In genomic region chr17:12991635-12992358, GRCm38 (mm10) we compare ENCODE assay signal across 8 mouse cellular contexts. TPM values are rescaled to one million over a fixed set of nuclear protein-coding genes. Genes with fewer than 3 reads are reported as not detected.
DNase-seq lines count a peak whose midpoint lies in the region; ATAC-seq and TF ChIP-seq lines count a peak whose summit lies in the region.

No protein-coding gene starts in this region.

- H3K27me3 ChIP-seq in heart, embryonic 11.5 days (ENCODE audit: control insufficient read depth, insufficient read depth, low read length), result no peaks in the 10 kb centered on the region
- no peaks in the 10 kb centered on the region for H3K27me3 ChIP-seq in kidney, embryonic 16.5 days (ENCODE audit: insufficient read depth, low read length)
- no peaks in the 10 kb centered on the region for H3K27me3 ChIP-seq in liver, adult 2 months (ENCODE audit: control insufficient read depth, insufficient read depth, low read length)

- peaks cover 13% of the 10 kb centered on the region; the same call in 1 of the 2 replicates for H3K79me2 ChIP-seq in liver, adult 2 months (ENCODE audit: control insufficient read depth, insufficient read depth, low read length)

- under 1% methylated on average over 78 of the region's 84 CpGs for WGBS in heart, embryonic 11.5 days (ENCODE audit: insufficient replicate concordance)
- WGBS in kidney, embryonic 16.5 days, result under 1% methylated on average over 65 of the region's 84 CpGs
- under 1% methylated on average over 80 of the region's 84 CpGs for WGBS in liver, adult 2 months

- H3K4me3 ChIP-seq in heart, embryonic 11.5 days (ENCODE audit: low read depth, low read length), result peak overlapping the region; percentile 95
- peak overlapping the region; percentile 88 for H3K4me3 ChIP-seq in kidney, embryonic 16.5 days (ENCODE audit: low read length)
- H3K4me3 ChIP-seq in liver, adult 2 months (ENCODE audit: insufficient read depth, low read depth, low read length), result peak overlapping the region; percentile 89

- H3K36me3 ChIP-seq in heart, embryonic 11.5 days (ENCODE audit: control insufficient read depth, insufficient read depth, low read length), result no peaks in the 10 kb centered on the region; the same call in 1 of the 2 replicates
- H3K36me3 ChIP-seq in kidney, embryonic 16.5 days (ENCODE audit: insufficient read depth, low read length), result peaks cover 5% of the 10 kb centered on the region
- H3K36me3 ChIP-seq in liver, adult 2 months (ENCODE audit: control insufficient read depth, insufficient read depth, low read length), result no peaks in the 10 kb centered on the region

- H3K9ac ChIP-seq in heart, embryonic 11.5 days (ENCODE audit: low read depth, low read length), result peak overlapping the region; percentile 100
- H3K9ac ChIP-seq in kidney, embryonic 16.5 days (replicated peaks; ENCODE audit: low read length), result peak overlapping the region; percentile 100
- peak overlapping the region; percentile 100 for H3K9ac ChIP-seq in liver, adult 2 months (ENCODE audit: low read depth, low read length)

- peak overlapping the region; percentile 99 for H3K27ac ChIP-seq in heart, embryonic 11.5 days (ENCODE audit: low read depth, low read length)
- peak overlapping the region; percentile 99 for H3K27ac ChIP-seq in kidney, embryonic 16.5 days (ENCODE audit: low read length)
- peak overlapping the region; percentile 99 for H3K27ac ChIP-seq in liver, adult 2 months (replicated peaks; ENCODE audit: insufficient read depth, low read depth, low read length)

- peak; percentile 78 for ATAC-seq in erythroblast, adult 5-6 weeks (replicated peaks; ENCODE audit: low FRiP score, poor library complexity, severe bottlenecking)
- peak; percentile 96 for ATAC-seq in heart, embryonic 11.5 days (replicated peaks; ENCODE audit: insufficient number of reproducible peaks, low FRiP score, low TSS enrichment)
- ATAC-seq in kidney, embryonic 16.5 days (ENCODE audit: low FRiP score, low TSS enrichment), result peak; percentile 96
- peak; percentile 48 for ATAC-seq in monocyte, adult 5-6 weeks (replicated peaks; ENCODE audit: insufficient number of reproducible peaks, low FRiP score, low TSS enrichment, poor library complexity, severe bottlenecking)

- H3K4me2 ChIP-seq in heart, embryonic 11.5 days, result peak overlapping the region; percentile 94
- peak overlapping the region; percentile 67 for H3K4me2 ChIP-seq in kidney, embryonic 16.5 days (replicated peaks; ENCODE audit: low read depth, low read length)

- TF ChIP-seq POLR2A in liver, adult 2 months (IDR thresholded peaks at IDR 0.05; ENCODE audit: extremely low read depth, insufficient read depth, low read length), result peak; percentile 57; the same call in 1 of the 2 replicates

- no peaks in the 10 kb centered on the region for H3K9me3 ChIP-seq in heart, embryonic 11.5 days (replicated peaks; ENCODE audit: control insufficient read depth, low read length)
- H3K9me3 ChIP-seq in kidney, embryonic 16.5 days (ENCODE audit: low read length), result no peaks in the 10 kb centered on the region

- H3K4me1 ChIP-seq in heart, embryonic 11.5 days (ENCODE audit: control insufficient read depth, insufficient read depth, low read length), result peaks cover 3% of the 10 kb centered on the region; the same call in 1 of the 2 replicates
- peaks cover 7% of the 10 kb centered on the region for H3K4me1 ChIP-seq in kidney, embryonic 16.5 days (ENCODE audit: insufficient read depth, low read length)
- peaks cover 11% of the 10 kb centered on the region; the same call in 1 of the 2 replicates for H3K4me1 ChIP-seq in liver, adult 2 months (ENCODE audit: control insufficient read depth, insufficient read depth, low read length)

- no peak for TF ChIP-seq CTCF in liver, adult 2 months (IDR thresholded peaks at IDR 0.05; ENCODE audit: low read depth, low read length)

- peak; percentile 92 for DNase-seq in A20 (ENCODE audit: low read depth, low spot score)
- DNase-seq in brain, adult 2 months (ENCODE audit: low read depth, low spot score), result peak; percentile 89
- peak; percentile 62 for DNase-seq in liver, adult 2 months (ENCODE audit: extremely low read depth, low read depth, low spot score)
- peak; percentile 87 to 88 for DNase-seq in spleen, postnatal 36 days (ENCODE audit: low spot score in 2 of 2)

RNA-seq across cellular contexts. Expression of gene Wtap, which starts 2.2 kb away (rescaled TPM):
- 36.1 and 36.2 TPM in 2 replicates for total RNA-seq in erythroblast, adult 5-6 weeks (2015; ENCODE audit: low replicate concordance)
- total RNA-seq in erythroblast, adult 5-6 weeks (2017; ENCODE audit: low replicate concordance), result 37.9 and 68.2 TPM in 2 replicates
- 83.4 and 88.8 TPM in 2 replicates for polyA plus RNA-seq in heart, embryonic 11.5 days (2014; fragmentation: Nextera tagmentation; extraction: Ambion mirVana)
- polyA plus RNA-seq in kidney, embryonic 16.5 days (2015; fragmentation: Nextera tagmentation; extraction: Ambion mirVana), result 124 and 135 TPM in 2 replicates
- 32.0 and 32.6 TPM in 2 replicates for total RNA-seq in liver, adult 2 months (2014; rRNA removed)
- 7.8 and 7.9 TPM in 2 replicates for polyA plus RNA-seq in liver, adult 2 months (2012; rRNA removed)
- total RNA-seq in monocyte, adult 5-6 weeks (2017), result 228 to 388 TPM (median 260 TPM) in 3 replicates

RNA-seq across cellular contexts. Expression of gene Sod2, which starts 14.8 kb away (rescaled TPM):
- total RNA-seq in erythroblast, adult 5-6 weeks (2015; ENCODE audit: low replicate concordance), result 22.2 and 45.7 TPM in 2 replicates
- total RNA-seq in erythroblast, adult 5-6 weeks (2017; ENCODE audit: low replicate concordance), result 8.3 and 21.9 TPM in 2 replicates
- 308 and 326 TPM in 2 replicates for polyA plus RNA-seq in heart, embryonic 11.5 days (2014; fragmentation: Nextera tagmentation; extraction: Ambion mirVana)
- 178 and 179 TPM in 2 replicates for polyA plus RNA-seq in kidney, embryonic 16.5 days (2015; fragmentation: Nextera tagmentation; extraction: Ambion mirVana)
- total RNA-seq in liver, adult 2 months (2014; rRNA removed), result 169 and 338 TPM in 2 replicates
- polyA plus RNA-seq in liver, adult 2 months (2012; rRNA removed), result 593 and 597 TPM in 2 replicates
- total RNA-seq in monocyte, adult 5-6 weeks (2017), result 65.9 to 86.6 TPM (median 72.3 TPM) in 3 replicates

RNA-seq across cellular contexts. Expression of gene Acat2, which starts 31.2 kb away (rescaled TPM):
- total RNA-seq in erythroblast, adult 5-6 weeks (2015; ENCODE audit: low replicate concordance), result 1.0 and 3.1 TPM in 2 replicates
- 5.2 and 7.1 TPM in 2 replicates for total RNA-seq in erythroblast, adult 5-6 weeks (2017; ENCODE audit: low replicate concordance)
- 38.3 and 56.5 TPM in 2 replicates for polyA plus RNA-seq in heart, embryonic 11.5 days (2014; fragmentation: Nextera tagmentation; extraction: Ambion mirVana)
- polyA plus RNA-seq in kidney, embryonic 16.5 days (2015; fragmentation: Nextera tagmentation; extraction: Ambion mirVana), result 134 and 136 TPM in 2 replicates
- 75.1 and 75.7 TPM in 2 replicates for total RNA-seq in liver, adult 2 months (2014; rRNA removed)
- polyA plus RNA-seq in liver, adult 2 months (2012; rRNA removed), result 44.6 and 45.9 TPM in 2 replicates
- 5.4 to 12.1 TPM (median 10.4 TPM) in 3 replicates for total RNA-seq in monocyte, adult 5-6 weeks (2017)

RNA-seq across cellular contexts. Expression of gene Acat3, which starts 51.4 kb away (rescaled TPM):
- not detected in 2 replicates for total RNA-seq in erythroblast, adult 5-6 weeks (2015; ENCODE audit: low replicate concordance)
- total RNA-seq in erythroblast, adult 5-6 weeks (2017; ENCODE audit: low replicate concordance), result not detected in 2 replicates
- 0.13 and 0.70 TPM in 2 replicates for polyA plus RNA-seq in heart, embryonic 11.5 days (2014; fragmentation: Nextera tagmentation; extraction: Ambion mirVana)
- 4.7 and 5.0 TPM in 2 replicates for polyA plus RNA-seq in kidney, embryonic 16.5 days (2015; fragmentation: Nextera tagmentation; extraction: Ambion mirVana)
- 255 and 271 TPM in 2 replicates for total RNA-seq in liver, adult 2 months (2014; rRNA removed)
- polyA plus RNA-seq in liver, adult 2 months (2012; rRNA removed), result 178 and 179 TPM in 2 replicates
- total RNA-seq in monocyte, adult 5-6 weeks (2017), result 0.68 to 2.3 TPM in 2 of 3 replicates, not detected in the other

Comparison
In these comparisons a context has a peak if more than half of its experiments do, and no peak if none do; other contexts are left out.
1. Peak in every context shown above with its lines: DNase-seq, ATAC-seq, H3K4me3 ChIP-seq and H3K27ac ChIP-seq.